Mouse (Mus musculus): ENCODE data around the gene Selenon. TPM values are rescaled to one million over a fixed set of nuclear protein-coding genes. Genes with fewer than 3 reads are reported as not detected.
A peak's percentile ranks its signal among the peaks of the same experiment; 100 is the strongest.

The Selenon gene
- 17.2 and 21.9 TPM in 2 replicates for polyA plus RNA-seq (2015; fragmentation: Nextera tagmentation; extraction: Ambion mirVana)

GRCm38 (mm10) chr4:134551494-134552316 is at the start of gene Selenon:
Gene Selenon (minus strand): TSS chr4:134552166.
- H3K9ac ChIP-seq, result peak within 1 kb of the TSS; percentile 98
- H3K4me2 ChIP-seq, result peak within 1 kb of the TSS; percentile 58
- peak; percentile 76 for ATAC-seq (ENCODE audit: insufficient number of reproducible peaks, low FRiP score, low TSS enrichment, low read depth)
- no peaks in the 10 kb centered on the region for H3K27me3 ChIP-seq
- 1% methylated on average over 46 of the region's 67 CpGs for WGBS
- peak within 1 kb of the TSS; percentile 64 for H3K4me3 ChIP-seq
- peaks cover 34% of the 10 kb centered on the region for H3K4me1 ChIP-seq
- peaks cover 6% of the 10 kb centered on the region; the same call in 1 of the 2 replicates for H3K9me3 ChIP-seq
- H3K27ac ChIP-seq, result peak within 1 kb of the TSS; percentile 83
- H3K36me3 ChIP-seq, result peaks cover 31% of the 10 kb centered on the region

DNA sequence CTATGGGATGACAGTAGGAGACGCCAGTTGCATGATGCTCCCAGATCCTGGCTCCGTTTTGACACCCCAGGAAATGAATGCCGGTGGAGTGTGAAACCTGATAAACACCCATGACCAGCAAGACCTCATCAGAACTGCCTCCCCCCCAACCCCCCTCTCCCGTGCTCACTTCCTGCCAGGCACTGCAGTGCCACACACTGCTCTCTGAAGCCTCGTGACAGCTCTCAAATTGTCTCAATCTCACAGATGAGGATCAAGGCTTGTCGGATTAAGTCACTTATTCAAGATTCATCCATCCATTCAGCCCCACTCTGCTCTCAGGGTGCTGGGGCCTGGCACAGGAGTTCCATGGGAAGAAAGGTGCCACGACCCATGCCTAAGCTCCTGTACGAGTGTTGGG is 49.4 kb upstream of the Selenon start:
- Histone ChIP-seq H3K27me3 (no peaks in the 10 kb centered on the region), H3K27ac (no peak overlapping the region), H3K36me3 (no peaks in the 10 kb centered on the region), H3K9me3 (no peaks in the 10 kb centered on the region), H3K4me3 (no peak overlapping the region), H3K4me1 (peaks cover 32% of the 10 kb centered on the region), H3K9ac (no peak overlapping the region), H3K4me2 (no peak overlapping the region)
- 39% methylated on average over 8 of the region's 8 CpGs for whole genome bisulfite sequencing
- no peak for ATAC-seq (ENCODE audit: insufficient number of reproducible peaks, low FRiP score, low TSS enrichment, low read depth)

DNA sequence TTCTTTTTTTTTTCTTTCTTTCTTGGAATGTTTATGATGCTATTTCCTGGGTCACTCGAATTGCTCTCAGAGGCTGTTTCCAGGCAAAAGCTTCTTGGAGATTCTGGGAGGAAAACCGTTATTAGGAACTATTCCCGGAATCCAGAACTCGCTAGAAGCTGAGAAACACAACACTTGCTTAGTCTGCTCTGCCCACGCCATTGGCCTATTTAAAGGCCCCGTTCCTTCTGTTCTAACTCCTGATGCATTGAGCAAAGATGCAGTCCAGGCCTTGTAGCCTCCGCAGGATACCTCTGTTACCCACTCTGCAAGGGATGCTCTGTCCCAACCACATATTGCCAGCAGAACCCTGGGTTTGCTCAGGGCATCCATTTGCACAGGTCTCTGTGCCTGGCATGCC is 48.8 kb upstream of the Selenon start:
- H3K9me3 ChIP-seq, result no peaks in the 10 kb centered on the region
- H3K36me3 ChIP-seq, result no peaks in the 10 kb centered on the region
- no peak overlapping the region for H3K4me3 ChIP-seq
- no peaks in the 10 kb centered on the region for H3K27me3 ChIP-seq
- ATAC-seq (ENCODE audit: insufficient number of reproducible peaks, low FRiP score, low TSS enrichment, low read depth), result no peak
- WGBS, result 52% methylated on average over 7 of the region's 7 CpGs
- no peak overlapping the region for H3K27ac ChIP-seq
- H3K4me2 ChIP-seq, result no peak overlapping the region
- H3K9ac ChIP-seq, result no peak overlapping the region
- H3K4me1 ChIP-seq, result peaks cover 26% of the 10 kb centered on the region

- Histone ChIP-seq H3K4me1 (peaks cover 26% of the 10 kb centered on the region), H3K36me3 (no peaks in the 10 kb centered on the region), H3K9ac (no peak overlapping the region), H3K27me3 (no peaks in the 10 kb centered on the region), H3K9me3 (no peaks in the 10 kb centered on the region), H3K27ac (no peak overlapping the region), H3K4me3 (no peak overlapping the region), H3K4me2 (no peak overlapping the region)
- no peak for ATAC-seq (ENCODE audit: insufficient number of reproducible peaks, low FRiP score, low TSS enrichment, low read depth)
- 80% methylated on average over 9 of the region's 9 CpGs for WGBS
These were observed 48.1 kb upstream of the Selenon start for GRCm38 (mm10) chr4:134600060-134600459.

DNA sequence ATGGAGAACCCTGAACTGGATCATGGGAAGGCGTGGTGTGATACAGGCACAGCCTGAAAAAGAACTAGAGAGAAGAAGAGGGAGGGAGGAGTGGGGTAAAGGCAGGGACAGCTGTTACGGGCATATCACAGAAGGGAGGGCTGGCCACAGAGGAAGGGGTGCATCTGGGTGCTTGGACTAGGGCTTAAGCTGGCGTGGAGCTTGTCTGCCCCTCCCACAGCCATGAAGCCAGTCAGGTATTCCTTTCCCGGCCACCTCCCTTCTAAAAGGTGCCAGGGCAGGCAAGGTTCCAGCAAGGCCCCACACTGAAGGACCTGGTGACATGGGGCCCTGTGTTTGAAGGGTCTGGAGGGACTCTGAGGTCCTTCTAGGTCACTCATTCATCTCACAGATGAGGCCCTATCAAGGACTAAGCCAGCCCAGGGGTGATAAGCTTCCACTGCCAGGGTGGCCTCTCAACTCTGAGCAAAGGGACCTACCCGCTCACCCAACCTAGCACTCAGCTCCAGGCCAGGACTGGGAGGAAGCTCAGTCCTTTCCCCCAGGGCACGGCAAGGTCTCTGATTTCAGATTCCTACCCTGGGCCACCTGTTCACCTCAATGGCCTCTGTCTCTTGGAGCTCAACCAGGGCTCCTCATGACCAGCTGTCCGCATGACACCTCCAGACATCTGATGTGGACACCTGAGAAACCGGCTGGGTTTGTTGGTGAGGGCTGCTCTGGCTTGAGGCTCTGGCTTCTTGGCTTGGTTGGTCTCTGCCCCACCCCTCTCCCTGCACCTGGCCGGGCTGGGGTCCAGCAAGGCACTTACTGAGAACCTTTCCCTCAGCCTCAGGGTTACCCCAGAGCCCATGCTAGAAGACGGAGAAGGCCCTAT is 45.1 kb upstream of the Selenon start:
- Histone ChIP-seq H3K9me3 (no peaks in the 10 kb centered on the region), H3K27ac (no peak overlapping the region), H3K4me3 (no peak overlapping the region), H3K4me1 (peaks cover 30% of the 10 kb centered on the region), H3K9ac (no peak overlapping the region), H3K36me3 (no peaks in the 10 kb centered on the region), H3K27me3 (no peaks in the 10 kb centered on the region), H3K4me2 (no peak overlapping the region)
- ATAC-seq (ENCODE audit: insufficient number of reproducible peaks, low FRiP score, low TSS enrichment, low read depth), result no peak
- 63% methylated on average over 10 of the region's 10 CpGs for WGBS

DNA sequence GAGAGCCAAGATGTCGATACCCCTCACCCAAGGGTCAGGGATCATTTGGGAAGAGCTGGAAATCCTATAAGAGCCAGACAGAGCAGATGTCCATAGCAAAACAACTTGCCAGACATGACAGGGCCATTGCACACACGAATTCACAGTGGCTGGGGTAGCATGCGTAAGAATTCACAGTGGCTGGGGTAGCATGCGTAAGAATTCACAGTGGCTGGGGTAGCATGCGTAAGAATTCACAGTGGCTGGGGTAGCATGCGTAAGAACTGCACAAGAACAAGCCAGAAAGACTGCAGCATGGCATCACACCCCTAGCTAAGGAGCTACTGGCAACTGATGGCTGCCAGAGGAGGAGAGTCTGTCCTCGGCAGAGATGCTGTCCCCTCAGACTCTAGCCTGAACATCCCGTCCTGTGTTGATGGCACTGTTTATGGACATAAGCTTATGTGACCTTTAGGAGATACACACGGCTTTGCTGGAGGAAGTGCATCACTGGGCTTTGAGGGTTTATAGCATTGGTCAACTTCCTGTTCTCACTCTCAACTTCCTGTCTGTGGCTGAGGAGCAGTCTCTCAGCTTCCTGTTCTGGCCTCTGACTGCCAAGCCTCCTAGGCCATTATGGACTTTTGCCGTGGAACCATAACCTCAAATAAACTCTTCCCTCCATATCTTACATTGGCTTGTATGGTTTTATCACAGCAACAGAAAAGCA is 42.9 kb upstream of the Selenon start:
- Histone ChIP-seq H3K4me3 (no peak overlapping the region), H3K27ac (no peak overlapping the region), H3K9ac (no peak overlapping the region), H3K9me3 (no peaks in the 10 kb centered on the region), H3K36me3 (no peaks in the 10 kb centered on the region), H3K4me2 (no peak overlapping the region), H3K27me3 (no peaks in the 10 kb centered on the region), H3K4me1 (peaks cover 38% of the 10 kb centered on the region)
- ATAC-seq (ENCODE audit: insufficient number of reproducible peaks, low FRiP score, low TSS enrichment, low read depth), result no peak
- WGBS, result 88% methylated on average over 10 of the region's 10 CpGs

DNA sequence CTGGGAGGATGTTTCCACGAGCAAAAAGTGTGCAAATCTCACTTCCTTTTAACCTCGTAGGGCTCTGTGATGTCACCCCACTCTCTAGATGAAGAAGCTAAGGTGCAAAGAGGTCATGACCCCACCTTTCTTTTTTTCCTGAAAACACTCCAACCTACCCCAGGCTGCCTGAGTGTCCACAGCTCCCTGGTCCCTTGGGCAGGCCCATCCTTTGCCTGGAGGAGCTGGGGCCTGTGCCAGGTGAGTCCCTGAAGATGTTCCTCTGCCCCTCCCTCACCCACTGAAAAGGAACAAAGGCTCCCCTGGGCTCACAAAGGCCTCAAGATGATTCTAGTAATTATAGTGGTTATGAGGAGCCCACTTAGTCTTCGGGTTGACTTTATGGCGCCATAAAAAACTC is 40.5 kb upstream of the Selenon start:
- no peak overlapping the region for H3K9ac ChIP-seq
- no peaks in the 10 kb centered on the region for H3K36me3 ChIP-seq
- no peaks in the 10 kb centered on the region for H3K9me3 ChIP-seq
- H3K4me3 ChIP-seq, result no peak overlapping the region
- H3K27ac ChIP-seq, result 0 out of 2 replicates have a peak overlapping the region, but pooled peaks have one; percentile 11
- peaks cover 39% of the 10 kb centered on the region for H3K4me1 ChIP-seq
- H3K27me3 ChIP-seq, result no peaks in the 10 kb centered on the region
- 35% methylated on average over 4 of the region's 4 CpGs for WGBS
- H3K4me2 ChIP-seq, result no peak overlapping the region
- no peak for ATAC-seq (ENCODE audit: insufficient number of reproducible peaks, low FRiP score, low TSS enrichment, low read depth)

GRCm38 (mm10) chr4:134591506-134592061 is 39.6 kb upstream of the Selenon start:
- Histone ChIP-seq H3K27me3 (no peaks in the 10 kb centered on the region), H3K4me3 (no peak overlapping the region), H3K4me2 (no peak overlapping the region), H3K27ac (peak overlapping the region; percentile 38; the same call in 1 of the 2 replicates), H3K9me3 (no peaks in the 10 kb centered on the region), H3K36me3 (no peaks in the 10 kb centered on the region), H3K4me1 (peaks cover 31% of the 10 kb centered on the region), H3K9ac (no peak overlapping the region)
- peak; percentile 42; the same call in 1 of the 2 replicates for ATAC-seq (ENCODE audit: insufficient number of reproducible peaks, low FRiP score, low TSS enrichment, low read depth)
- 25% methylated on average over 11 of the region's 11 CpGs for WGBS

GRCm38 (mm10) chr4:134590227-134590926 is 38.4 kb upstream of the Selenon start:
- Histone ChIP-seq H3K4me3 (no peak overlapping the region), H3K9ac (no peak overlapping the region), H3K27me3 (no peaks in the 10 kb centered on the region), H3K27ac (no peak overlapping the region), H3K36me3 (no peaks in the 10 kb centered on the region), H3K4me1 (peaks cover 30% of the 10 kb centered on the region), H3K4me2 (no peak overlapping the region), H3K9me3 (no peaks in the 10 kb centered on the region)
- no peak for ATAC-seq (ENCODE audit: insufficient number of reproducible peaks, low FRiP score, low TSS enrichment, low read depth)
- WGBS, result 78% methylated on average over 10 of the region's 10 CpGs

DNA sequence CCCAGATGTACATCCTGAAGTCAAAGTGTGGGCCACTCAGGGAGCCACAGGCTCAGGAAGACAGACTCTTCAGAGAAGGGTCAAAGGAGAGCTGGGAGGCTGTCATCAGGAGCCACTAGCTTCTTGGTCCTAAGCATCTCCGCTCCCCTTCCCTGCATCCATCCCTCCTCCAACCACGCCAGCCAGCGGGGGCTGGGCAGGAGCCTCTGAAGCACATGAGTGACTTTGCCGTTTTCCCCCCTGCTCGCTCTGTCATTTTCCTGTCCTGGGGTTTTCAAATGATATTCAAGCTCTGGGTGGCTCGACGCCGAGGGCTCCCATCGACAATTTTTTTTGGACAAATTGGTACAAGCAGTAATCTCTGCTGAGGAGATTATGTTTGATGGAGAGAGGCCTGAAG is 37.8 kb upstream of the Selenon start:
- no peak for ATAC-seq (ENCODE audit: insufficient number of reproducible peaks, low FRiP score, low TSS enrichment, low read depth)
- Histone ChIP-seq H3K36me3 (no peaks in the 10 kb centered on the region), H3K9me3 (no peaks in the 10 kb centered on the region), H3K4me3 (no peak overlapping the region), H3K27ac (no peak overlapping the region), H3K27me3 (no peaks in the 10 kb centered on the region), H3K9ac (no peak overlapping the region), H3K4me2 (no peak overlapping the region), H3K4me1 (peaks cover 30% of the 10 kb centered on the region)
- 88% methylated on average over 9 of the region's 9 CpGs for WGBS

- Histone ChIP-seq H3K4me2 (no peak overlapping the region), H3K9ac (no peak overlapping the region), H3K27me3 (no peaks in the 10 kb centered on the region), H3K4me3 (no peak overlapping the region), H3K36me3 (no peaks in the 10 kb centered on the region), H3K9me3 (no peaks in the 10 kb centered on the region), H3K4me1 (peaks cover 30% of the 10 kb centered on the region), H3K27ac (no peak overlapping the region)
- no peak for ATAC-seq (ENCODE audit: insufficient number of reproducible peaks, low FRiP score, low TSS enrichment, low read depth)
- 71% methylated on average over 5 of the region's 5 CpGs for WGBS
These were observed 37.0 kb upstream of the Selenon start for GRCm38 (mm10) chr4:134588951-134589350.

All from limb, embryonic 15.5 days (tissue).